Mouse (Mus musculus): ENCODE data around the gene Mnt.

DNA sequence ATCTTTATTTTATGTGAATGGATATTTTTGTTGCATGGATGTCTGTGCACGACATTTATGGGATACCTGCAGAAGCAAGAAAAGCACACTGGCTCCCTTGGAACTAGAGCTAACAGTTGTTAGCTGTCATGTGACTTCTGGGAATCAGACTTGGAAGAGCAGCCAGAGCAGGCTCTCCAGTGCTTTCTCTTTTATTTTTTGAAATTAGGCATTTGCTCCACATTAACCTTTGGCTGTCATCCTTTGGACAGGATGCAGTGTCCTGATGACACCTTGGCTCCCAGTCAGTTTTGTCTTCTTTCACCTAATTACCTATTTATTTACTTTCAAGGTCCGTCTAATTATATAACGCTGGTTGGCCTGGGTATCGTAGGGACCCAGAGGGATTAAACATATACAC lies 63.9 kb downstream of the Mnt start:
- TF ChIP-seq CTCF (IDR thresholded peaks at IDR 0.05; ENCODE audit: borderline replicate concordance, insufficient read depth, low read length) (no peak), POLR2A (IDR thresholded peaks at IDR 0.05; ENCODE audit: low read depth, low read length) (no peak)

All from embryonic fibroblast, embryonic 13.5 days (primary cell).